Mouse (Mus musculus): ENCODE results near the gene Gm49486. TPM values are rescaled to one million over a fixed set of nuclear protein-coding genes. Genes with fewer than 3 reads are reported as not detected.
"Not testable (repeated sequence)": the region's sequence is repeated elsewhere in the genome, so short reads cannot be mapped to it uniquely, and the experiment has no call there.

The Gm49486 gene
- total RNA-seq, 4 experiments from 2014 or later: 0.20 to 0.77 (median 0.49) TPM

- peak; percentile 90 for DNase-seq (ENCODE audit: low spot score in 2 of 2)
These were observed 4.5 kb upstream of the Gm49486 start for GRCm38 (mm10) chr15:79224685-79225084.

GRCm38 (mm10) chr15:79225780-79226179, 3.4 kb upstream of the Gm49486 start:
- DNase-seq (ENCODE audit: low spot score in 2 of 2): not testable (repeated sequence)

GRCm38 (mm10) chr15:79235268-79235667, 6.1 kb downstream of the Gm49486 start:
- no peak for DNase-seq (ENCODE audit: low spot score in 2 of 2)

DNA sequence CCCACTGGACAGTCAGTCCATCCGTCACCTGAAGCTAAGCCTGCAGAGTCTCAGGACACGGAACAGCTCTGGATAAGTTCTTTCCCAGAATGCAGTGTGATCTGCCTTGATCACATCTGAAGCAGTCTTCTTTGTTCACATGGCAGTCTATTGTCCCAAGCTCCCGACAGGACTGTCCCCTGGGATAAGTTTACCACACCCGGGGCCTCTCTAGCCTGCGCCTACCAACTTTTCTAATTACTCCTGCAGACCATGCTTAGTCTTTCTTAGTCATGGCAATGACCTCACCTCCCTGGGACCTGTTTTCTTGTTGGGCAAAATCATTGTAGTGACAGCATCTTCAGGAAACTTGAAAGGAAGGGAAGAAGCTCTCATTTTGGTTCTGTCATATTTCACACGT, 8.8 kb downstream of the Gm49486 start:
- DNase-seq (ENCODE audit: low spot score in 2 of 2): no peak

- no peak for DNase-seq (ENCODE audit: low spot score in 2 of 2)
These were observed 13.5 kb downstream of the Gm49486 start for GRCm38 (mm10) chr15:79242574-79243233.

DNA sequence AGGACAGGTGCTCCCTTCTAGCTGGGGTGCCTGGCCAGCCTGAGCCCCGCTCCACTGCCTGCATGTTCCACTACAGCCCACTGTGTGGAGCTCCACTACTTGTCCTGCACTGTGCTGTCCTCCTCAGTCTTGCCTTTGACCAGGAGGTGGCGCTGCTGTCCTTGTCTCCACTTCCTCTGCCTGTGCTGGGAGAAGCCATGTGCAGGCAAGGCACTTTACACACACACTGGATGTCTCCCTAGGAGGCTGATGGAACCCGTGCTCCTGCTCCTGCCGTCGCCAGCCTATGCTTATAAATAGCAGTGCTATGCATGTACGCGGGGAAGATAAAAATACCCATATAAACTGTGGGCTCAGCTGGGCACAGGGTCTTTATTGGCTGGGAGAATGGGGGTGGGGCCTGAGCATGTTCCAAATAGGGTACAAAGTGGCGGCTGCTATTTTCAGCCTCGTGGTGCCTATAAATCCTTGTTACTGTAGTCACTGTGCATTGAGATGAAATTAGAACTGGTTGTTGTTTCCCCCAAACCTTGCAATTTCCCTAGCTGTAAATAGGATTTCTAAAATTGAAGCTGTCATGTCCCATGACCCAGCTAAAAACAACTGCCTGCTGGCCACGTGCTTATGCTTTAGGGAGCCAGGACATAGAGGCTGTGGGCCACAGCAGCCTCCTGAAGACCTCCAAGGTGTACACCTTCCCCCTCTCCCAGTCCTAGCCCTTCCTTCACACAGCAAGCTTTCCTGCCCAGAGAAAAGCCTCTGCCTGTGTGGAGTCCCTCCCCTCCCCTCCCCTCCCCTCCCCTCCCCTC, 14.2 kb downstream of the Gm49486 start:
- DNase-seq (ENCODE audit: low spot score in 2 of 2): peak; percentile 97

DNA sequence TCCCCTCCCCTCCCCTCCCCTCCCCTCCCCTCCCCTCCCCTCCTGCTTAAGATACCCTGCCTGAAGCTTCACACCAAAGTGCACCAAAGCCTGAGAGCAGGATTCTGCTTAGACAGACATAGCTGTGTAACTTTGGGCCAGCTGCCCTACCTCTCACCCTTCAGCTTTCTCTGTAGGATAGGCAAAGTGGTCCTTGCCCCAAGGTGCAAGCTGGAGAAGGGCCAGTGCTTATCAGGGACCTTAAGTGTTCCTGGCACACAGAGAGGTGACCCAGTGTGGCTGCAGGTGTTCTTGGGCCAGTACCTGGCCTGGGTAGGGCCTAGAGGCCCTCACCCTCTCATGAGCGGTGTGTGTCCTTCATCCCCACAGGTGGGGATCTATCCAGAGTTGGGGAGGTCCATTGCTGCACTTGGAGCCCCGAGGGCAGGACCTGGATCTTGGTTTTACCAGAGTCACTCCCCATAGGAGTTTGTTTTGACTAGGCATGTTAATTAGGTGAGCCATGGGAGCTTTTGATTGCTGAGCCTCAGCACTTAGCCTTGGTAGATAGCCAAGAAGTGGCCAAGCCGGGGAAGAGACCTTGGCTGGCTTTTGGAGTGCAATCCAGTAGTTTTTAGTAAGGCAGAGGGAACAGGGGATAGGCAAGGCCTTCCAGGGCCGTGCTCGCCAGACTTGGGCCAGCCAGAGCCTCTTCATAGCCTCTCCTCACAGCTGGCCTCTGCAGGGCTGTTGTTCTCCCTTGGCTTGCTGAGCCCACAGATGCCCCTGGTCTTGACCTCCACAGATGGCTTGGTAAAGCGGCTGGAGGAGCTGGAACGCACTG, 15.1 kb downstream of the Gm49486 start:
- no peak for DNase-seq (ENCODE audit: low spot score in 2 of 2)

GRCm38 (mm10) chr15:79245321-79245720, 16.1 kb downstream of the Gm49486 start:
- no peak for DNase-seq (ENCODE audit: low spot score in 2 of 2)

DNA sequence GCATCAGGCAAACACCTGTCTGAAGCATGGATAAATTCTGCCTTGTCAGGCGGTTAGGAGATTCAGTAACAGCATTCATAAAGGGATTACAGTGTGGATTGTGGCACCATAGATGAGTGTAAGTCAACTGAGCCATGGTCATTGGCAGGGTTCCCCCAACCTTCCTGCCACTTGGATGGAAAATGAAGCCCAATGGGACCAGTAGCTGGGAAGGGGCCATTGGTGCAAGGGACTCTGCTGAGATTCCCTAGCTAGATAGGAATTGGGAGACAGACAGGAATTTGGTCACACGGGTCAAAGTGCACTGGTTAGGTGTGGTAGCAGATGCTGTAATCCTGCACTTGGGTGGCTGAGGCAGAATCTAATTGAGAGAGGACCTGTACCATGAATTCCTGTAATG, 21.0 kb downstream of the Gm49486 start:
- no peak for DNase-seq (ENCODE audit: low spot score in 2 of 2)

DNA sequence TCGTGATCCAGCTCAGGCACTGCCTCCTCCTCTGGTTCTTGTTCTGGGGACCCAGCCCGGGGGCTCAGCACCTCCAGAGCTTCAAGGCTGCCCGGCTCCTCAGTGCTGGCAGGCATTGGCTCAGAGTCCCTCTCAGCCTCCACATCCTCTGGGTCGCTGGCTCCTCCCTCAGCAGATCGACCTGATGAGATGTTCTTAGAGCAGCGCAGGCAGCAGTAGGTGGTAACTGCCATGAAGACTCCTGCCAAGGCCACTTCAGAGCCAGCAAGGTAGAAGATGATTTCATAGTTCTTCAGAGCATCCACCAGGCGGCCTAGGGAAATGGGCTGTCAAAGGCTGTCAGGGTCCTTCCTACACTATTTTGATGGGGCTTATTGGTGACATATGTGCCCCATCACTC, 22.0 kb downstream of the Gm49486 start:
- no peak for DNase-seq (ENCODE audit: low spot score in 2 of 2)

DNA sequence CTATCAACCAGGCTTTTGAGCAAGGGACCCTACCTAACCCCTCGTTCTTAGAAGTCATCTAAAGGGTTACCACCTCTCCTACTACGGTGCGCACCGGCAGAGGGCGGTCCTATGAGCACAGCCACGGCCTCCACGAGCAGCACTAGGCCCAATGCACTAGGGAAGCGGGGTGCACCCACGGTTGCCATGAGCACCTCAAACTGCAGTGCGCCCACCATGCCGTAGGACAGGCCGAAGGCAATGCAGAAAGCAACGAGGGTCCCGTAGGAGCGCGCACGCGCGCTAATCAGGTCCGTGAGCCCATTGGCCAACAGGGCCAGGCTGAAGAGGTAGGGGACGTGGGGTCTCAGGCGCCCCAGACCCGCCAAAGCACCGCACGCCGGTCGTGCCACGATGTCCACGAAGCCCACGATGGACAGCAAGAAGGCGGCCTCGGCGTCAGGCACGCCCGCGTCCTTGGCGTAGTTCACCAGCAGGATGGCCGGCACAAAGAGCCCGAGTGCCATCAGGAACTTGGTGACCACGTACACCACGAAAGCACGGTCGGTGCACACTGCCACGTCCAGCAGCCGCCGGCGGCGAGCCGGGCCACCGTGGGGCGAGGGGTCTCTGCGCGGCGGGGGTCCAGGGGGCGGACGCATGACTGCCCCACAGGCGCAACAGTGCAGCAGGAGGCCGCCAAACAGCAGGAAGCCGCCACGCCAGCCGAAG, 22.7 kb downstream of the Gm49486 start:
- DNase-seq (ENCODE audit: low spot score in 2 of 2): no peak

DNA sequence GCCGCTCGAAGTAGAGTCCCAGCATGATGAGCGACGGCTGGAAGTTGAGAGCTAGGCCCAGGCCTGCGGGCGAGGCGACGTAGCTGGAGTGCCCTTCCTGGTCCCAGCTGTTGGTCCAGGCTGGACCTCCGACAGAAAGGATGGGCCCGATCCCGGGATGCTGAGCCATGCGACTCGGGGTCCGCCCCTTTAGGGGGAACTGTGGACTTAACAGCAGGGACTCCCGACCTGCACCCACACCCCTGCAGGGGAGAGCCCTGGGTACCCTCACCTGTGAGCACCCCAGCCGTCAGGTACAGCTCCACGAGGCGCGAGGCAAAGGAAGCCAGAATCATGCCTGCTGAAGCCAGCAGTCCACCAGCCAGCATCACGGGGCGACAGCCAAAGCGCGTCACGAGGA, 23.4 kb downstream of the Gm49486 start:
- no peak for DNase-seq (ENCODE audit: low spot score in 2 of 2)

DNA sequence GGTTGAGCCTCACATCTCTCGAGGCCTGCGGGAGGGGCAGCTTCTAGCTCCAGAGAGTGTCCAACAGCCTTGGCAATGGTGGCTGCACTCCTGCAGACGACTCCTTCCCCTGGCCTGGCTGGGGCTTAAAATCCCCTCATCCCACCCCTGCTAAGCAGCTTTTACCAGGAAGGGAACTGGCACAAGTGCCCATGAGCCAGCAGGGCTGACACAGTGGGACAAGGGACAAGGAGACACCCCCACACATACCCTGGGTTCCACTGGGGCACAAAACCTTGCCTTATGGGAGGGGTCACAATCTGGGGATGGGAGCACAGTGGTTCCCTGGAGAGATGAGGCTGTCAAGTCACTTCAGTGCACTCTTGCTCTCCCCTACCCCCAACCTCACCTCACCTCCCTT, 25.5 kb downstream of the Gm49486 start, which contains the start of gene Slc16a8:
TSS of gene Slc16a8 (minus strand) at position 101 of the 400 bp plus-strand sequence.
- DNase-seq (ENCODE audit: low spot score in 2 of 2): no peak

- no peak for DNase-seq (ENCODE audit: low spot score in 2 of 2)
These were observed 29.3 kb downstream of the Gm49486 start for GRCm38 (mm10) chr15:79258521-79258920.

DNA sequence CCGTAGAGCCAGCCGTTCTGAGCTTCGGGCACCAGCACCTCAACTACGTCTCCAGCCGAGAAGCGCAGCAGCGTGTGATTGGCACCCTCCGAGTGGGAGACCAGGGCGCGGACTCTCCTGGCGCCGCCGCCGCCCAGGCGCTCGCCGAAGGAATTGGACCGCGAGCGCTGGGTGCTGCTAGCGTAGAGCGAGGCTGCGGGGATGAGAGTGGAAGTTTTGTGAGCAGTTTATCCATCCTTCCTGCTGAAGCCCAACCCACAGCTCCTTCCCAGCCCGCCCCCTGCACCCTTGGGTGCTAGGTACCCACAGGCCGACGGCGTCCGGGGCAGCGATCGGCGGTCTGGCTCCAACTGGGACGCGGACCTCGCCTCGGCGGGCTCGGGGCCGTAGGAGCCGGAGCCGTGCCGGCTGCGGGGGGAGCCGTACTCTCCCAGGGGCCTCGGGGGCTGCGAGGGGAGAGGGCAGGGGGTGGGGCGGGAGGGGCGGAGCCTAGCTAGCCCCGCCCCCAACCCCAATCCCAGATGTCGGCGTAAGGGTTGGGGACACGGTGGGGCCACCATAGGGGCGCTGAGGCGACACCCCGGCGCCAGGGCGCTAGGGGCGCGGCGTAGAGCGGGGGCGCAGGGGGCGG, 32.0 kb downstream of the Gm49486 start:
- DNase-seq (ENCODE audit: low spot score in 2 of 2): no peak

GRCm38 (mm10) chr15:79261757-79262156, 32.6 kb downstream of the Gm49486 start:
- no peak for DNase-seq (ENCODE audit: low spot score in 2 of 2)

GRCm38 (mm10) chr15:79262375-79262774, 33.2 kb downstream of the Gm49486 start:
- no peak for DNase-seq (ENCODE audit: low spot score in 2 of 2)

GRCm38 (mm10) chr15:79262786-79263309, 33.7 kb downstream of the Gm49486 start:
- no peak for DNase-seq (ENCODE audit: low spot score in 2 of 2)

GRCm38 (mm10) chr15:79263726-79264125, 34.5 kb downstream of the Gm49486 start:
- no peak for DNase-seq (ENCODE audit: low spot score in 2 of 2)

- DNase-seq (ENCODE audit: low spot score in 2 of 2): no peak
These were observed 36.2 kb downstream of the Gm49486 start for GRCm38 (mm10) chr15:79265384-79265783.

- no peak for DNase-seq (ENCODE audit: low spot score in 2 of 2)
These were observed 39.3 kb downstream of the Gm49486 start for GRCm38 (mm10) chr15:79268521-79268920.
